Mouse (Mus musculus) liver, adult 2 months (tissue): ENCODE results near the gene Prdm4. TPM values are rescaled to one million over a fixed set of nuclear protein-coding genes. Genes with fewer than 3 reads are reported as not detected.

Experiments used
- DNase-seq: peaks from one replicate; pipeline ENCODE4 v3.0.0-alpha.2; 2011; ENCODE audit warnings: low read depth, low spot score; ENCODE audit errors: extremely low read depth
- H3K27ac ChIP-seq: fragments of 200-500 bp; replicated peaks from 2 replicates; pipeline ENCODE4 v1.5.1; 2012; ENCODE audit warnings: low read depth, mild to moderate bottlenecking, control low read depth, inconsistent platforms, low read length; ENCODE audit not compliant: insufficient read depth
- H3K27me3 ChIP-seq: fragments of 200-500 bp; 2 replicates; pipeline ENCODE4 v1.6.1; 2012; ENCODE audit warnings: mild to moderate bottlenecking, moderate library complexity, low read length, inconsistent platforms; ENCODE audit not compliant: control insufficient read depth, insufficient read depth
- H3K36me3 ChIP-seq: fragments of 200-500 bp; 2 replicates; pipeline ENCODE4 v1.6.1; 2012; ENCODE audit warnings: low read length, inconsistent platforms; ENCODE audit not compliant: control insufficient read depth, insufficient read depth
- H3K4me1 ChIP-seq: fragments of 200-500 bp; 2 replicates; pipeline ENCODE4 v1.6.1; 2011; ENCODE audit warnings: low read length; ENCODE audit not compliant: control insufficient read depth, insufficient read depth
- H3K4me3 ChIP-seq: fragments of 200-500 bp; 2 replicates; pipeline ENCODE4 v1.5.1; 2011; ENCODE audit warnings: low read depth, mild to moderate bottlenecking, control low read depth, low read length, moderate library complexity; ENCODE audit not compliant: insufficient read depth
- H3K79me2 ChIP-seq: fragments of 200-500 bp; 2 replicates; pipeline ENCODE4 v1.6.1; 2012; ENCODE audit warnings: inconsistent platforms, mild to moderate bottlenecking, low read length, moderate library complexity; ENCODE audit not compliant: control insufficient read depth, insufficient read depth
- H3K9ac ChIP-seq: fragments of 200-500 bp; 2 replicates; pipeline ENCODE4 v1.6.1; 2012; ENCODE audit warnings: low read depth, mild to moderate bottlenecking, control low read depth, inconsistent platforms, low read length
- CTCF ChIP-seq: fragments of 200-500 bp; IDR thresholded peaks from 2 replicates; pipeline ENCODE4 v1.5.1; 2011; ENCODE audit warnings: low read depth, low read length, control low read depth
- POLR2A ChIP-seq: fragments of 200-500 bp; IDR thresholded peaks from 2 replicates; pipeline ENCODE4 v1.6.1; 2011; ENCODE audit warnings: low read length, control low read depth; ENCODE audit not compliant: insufficient read depth; ENCODE audit errors: extremely low read depth
- WGBS: fragments of 180-500 bp; shearing (Covaris S2); methylation state at CpG from one replicate; pipeline ENCODE4 v1.1.7; 2018; 5-methylcytosine and 5-hydroxymethylcytosine counted together
- polyA plus RNA-seq: library from polyadenylated mRNA; depleted of rRNA; stranded (reverse); fragments of >200 nt; gene quantifications from 2 replicates; pipeline ENCODE4 v1.2.3, GENCODE M21; 2012
- total RNA-seq: library from RNA; depleted of rRNA; stranded (reverse); fragments of >200 nt; gene quantifications from 2 replicates; pipeline ENCODE4 v1.2.3, GENCODE M21; 2014

Prdm4 gene
- total and polyA plus RNA-seq, 2 experiments: 3.7 to 6.3 TPM

- Histone ChIP-seq H3K79me2 (no peaks in the 10 kb centered on the region), H3K9ac (no peak overlapping the region), H3K27ac (no peak overlapping the region), H3K27me3 (peaks cover 2% of the 10 kb centered on the region; the same call in 1 of the 2 replicates), H3K4me1 (peaks cover 5% of the 10 kb centered on the region; the same call in 1 of the 2 replicates), H3K36me3 (no peaks in the 10 kb centered on the region), H3K4me3 (no peak overlapping the region)
- TF ChIP-seq POLR2A (no peak), CTCF (no peak)
- WGBS: 90% methylated on average over 11 of the region's 11 CpGs
- DNase-seq: no peak
These were observed 13.0 kb upstream of the Prdm4 start for GRCm38 (mm10) chr10:85929962-85930361.

- H3K9ac ChIP-seq: no peak overlapping the region
- DNase-seq: no peak
- 60% methylated on average over 11 of the region's 11 CpGs for WGBS
- no peak overlapping the region for H3K27ac ChIP-seq
- H3K4me3 ChIP-seq: no peak overlapping the region
- H3K36me3 ChIP-seq: no peaks in the 10 kb centered on the region
- TF ChIP-seq CTCF (no peak), POLR2A (no peak)
- no peaks in the 10 kb centered on the region for H3K79me2 ChIP-seq
- H3K4me1 ChIP-seq: peaks cover 5% of the 10 kb centered on the region; the same call in 1 of the 2 replicates
- H3K27me3 ChIP-seq: peaks cover 2% of the 10 kb centered on the region; the same call in 1 of the 2 replicates
These were observed 12.3 kb upstream of the Prdm4 start for GRCm38 (mm10) chr10:85929208-85929591.

- peak overlapping the region; percentile 62 for H3K4me3 ChIP-seq
- no peak overlapping the region for H3K27ac ChIP-seq
- TF ChIP-seq CTCF (peak; percentile 29), POLR2A (no peak)
- DNase-seq: peak; percentile 13
- 0 out of 2 replicates have a peak overlapping the region, but pooled peaks have one; percentile 21 for H3K9ac ChIP-seq
- H3K79me2 ChIP-seq: no peaks in the 10 kb centered on the region
- H3K36me3 ChIP-seq: no peaks in the 10 kb centered on the region
- H3K4me1 ChIP-seq: peaks cover 5% of the 10 kb centered on the region; the same call in 1 of the 2 replicates
- WGBS: 1% methylated on average over 63 of the region's 63 CpGs
- H3K27me3 ChIP-seq: peaks cover 2% of the 10 kb centered on the region; the same call in 1 of the 2 replicates
These were observed 11.7 kb upstream of the Prdm4 start for GRCm38 (mm10) chr10:85928499-85929207.

GRCm38 (mm10) chr10:85927676-85928445, 10.9 kb upstream of the Prdm4 start, which contains the start of gene Ascl4:
Ascl4 (plus strand) TSS chr10:85927681.
- Histone ChIP-seq H3K36me3 (no peaks in the 10 kb centered on the region), H3K27me3 (peaks cover 2% of the 10 kb centered on the region; the same call in 1 of the 2 replicates), H3K27ac (no peak within 1 kb of the TSS), H3K9ac (0 out of 2 replicates have a peak within 1 kb of the TSS, but pooled peaks have one; percentile 21), H3K4me3 (peak within 1 kb of the TSS; percentile 62), H3K4me1 (peaks cover 5% of the 10 kb centered on the region; the same call in 1 of the 2 replicates), H3K79me2 (no peaks in the 10 kb centered on the region)
- no peak for TF ChIP-seq POLR2A
- no peak for TF ChIP-seq CTCF
- DNase-seq: peak; percentile 5
- 3% methylated on average over 23 of the region's 23 CpGs for whole genome bisulfite sequencing

- H3K4me1 ChIP-seq: no peaks in the 10 kb centered on the region
- 93% methylated on average over 8 of the region's 8 CpGs for WGBS
- no peak overlapping the region for H3K27ac ChIP-seq
- no peaks in the 10 kb centered on the region for H3K27me3 ChIP-seq
- peaks cover 58% of the 10 kb centered on the region for H3K36me3 ChIP-seq
- H3K79me2 ChIP-seq: no peaks in the 10 kb centered on the region
- DNase-seq: no peak
- no peak overlapping the region for H3K4me3 ChIP-seq
- no peak overlapping the region for H3K9ac ChIP-seq
- TF ChIP-seq CTCF: no peak
- TF ChIP-seq POLR2A: no peak
These were observed 37.0 kb downstream of the Prdm4 start for GRCm38 (mm10) chr10:85879886-85880486.
